In genomic region chr16:94524691-94525090, GRCm38 (mm10) we compare ENCODE assay signal across 13 mouse cellular contexts. TPM values are rescaled to one million over a fixed set of nuclear protein-coding genes. Genes with fewer than 3 reads are reported as not detected.
A peak's percentile ranks its signal among the peaks of the same experiment; 100 is the strongest.
DNase-seq lines count a peak whose midpoint lies in the region; ATAC-seq and TF ChIP-seq lines count a peak whose summit lies in the region.
"Had no signal": no experiment of that assay in that cellular context is flagged by ENCODE, and none has a peak within 500 bp of the region (broad histone marks: within the 10 kb centered on the region; RNA-seq: fewer than 3 reads in every experiment).

No protein-coding gene starts in this region.

- no peaks in the 10 kb centered on the region for H3K9me3 ChIP-seq in intestine, embryonic 15.5 days
- no peaks in the 10 kb centered on the region for H3K9me3 ChIP-seq in intestine, embryonic 16.5 days (ENCODE audit: control insufficient read depth, low read length)
- H3K9me3 ChIP-seq in stomach, embryonic 15.5 days = no peaks in the 10 kb centered on the region
- H3K9me3 ChIP-seq in stomach, postnatal 0 days (ENCODE audit: control insufficient read depth, low read length) = no peaks in the 10 kb centered on the region

- no peak for ATAC-seq in intestine, embryonic 15.5 days
- ATAC-seq in intestine, embryonic 16.5 days = no peak
- no peak for ATAC-seq in stomach, embryonic 15.5 days (ENCODE audit: insufficient read depth, low FRiP score, low read depth)
- ATAC-seq in stomach, postnatal 0 days (ENCODE audit: low FRiP score, low TSS enrichment) = no peak

- 72% methylated on average over 9 of the region's 9 CpGs for WGBS in intestine, embryonic 15.5 days
- WGBS in intestine, embryonic 16.5 days = 76% methylated on average over 9 of the region's 9 CpGs
- WGBS in stomach, embryonic 15.5 days = 74% methylated on average over 9 of the region's 9 CpGs
- WGBS in stomach, postnatal 0 days = 67% methylated on average over 9 of the region's 9 CpGs

- H3K4me1 ChIP-seq in intestine, embryonic 15.5 days (replicated peaks) = peaks cover 14% of the 10 kb centered on the region
- peaks cover 35% of the 10 kb centered on the region for H3K4me1 ChIP-seq in intestine, embryonic 16.5 days (ENCODE audit: control insufficient read depth, insufficient read depth, low read length)
- peaks cover 25% of the 10 kb centered on the region for H3K4me1 ChIP-seq in stomach, embryonic 15.5 days
- no peaks in the 10 kb centered on the region; the same call in 1 of the 2 replicates for H3K4me1 ChIP-seq in stomach, postnatal 0 days (replicated peaks; ENCODE audit: control insufficient read depth, insufficient read depth)

- no peak overlapping the region for H3K9ac ChIP-seq in intestine, embryonic 15.5 days
- no peak overlapping the region for H3K9ac ChIP-seq in intestine, embryonic 16.5 days (ENCODE audit: low read depth, low read length)
- H3K9ac ChIP-seq in stomach, embryonic 15.5 days = no peak overlapping the region
- no peak overlapping the region for H3K9ac ChIP-seq in stomach, postnatal 0 days (ENCODE audit: low read length)

- TF ChIP-seq EP300 in stomach, postnatal 0 days (optimal IDR thresholded peaks at IDR 0.05) = no peak

- no peak overlapping the region for H3K4me3 ChIP-seq in intestine, embryonic 15.5 days (replicated peaks)
- no peak overlapping the region for H3K4me3 ChIP-seq in intestine, embryonic 16.5 days (ENCODE audit: low read length)
- no peak overlapping the region for H3K4me3 ChIP-seq in stomach, embryonic 15.5 days (replicated peaks)
- no peak overlapping the region for H3K4me3 ChIP-seq in stomach, postnatal 0 days (ENCODE audit: low read depth, low read length)

- peak; percentile 16 for DNase-seq in cerebellum, adult 11-12 months
- no peak for DNase-seq in cerebellum, postnatal 14 days
- no peak for DNase-seq in stomach, postnatal 0 days (ENCODE audit: low spot score)
- no peak for DNase-seq in adrenal gland, adult (ENCODE audit: inconsistent age in 2 of 2, low spot score in 1 of 2)
- DNase-seq in spleen, postnatal 4 days (ENCODE audit: low spot score in 2 of 2) = no peak
- DNase-seq: cerebellum, postnatal 36 days; kidney, postnatal 14 days; lung, postnatal 36 days; spleen, adult 18-20 months; thymus, postnatal 4 days had no signal

- no peaks in the 10 kb centered on the region for H3K27me3 ChIP-seq in intestine, embryonic 15.5 days (replicated peaks)
- H3K27me3 ChIP-seq in intestine, embryonic 16.5 days (replicated peaks; ENCODE audit: control insufficient read depth, insufficient read depth, low read length) = no peaks in the 10 kb centered on the region
- no peaks in the 10 kb centered on the region for H3K27me3 ChIP-seq in stomach, embryonic 15.5 days (replicated peaks)
- no peaks in the 10 kb centered on the region for H3K27me3 ChIP-seq in stomach, postnatal 0 days (ENCODE audit: control insufficient read depth, insufficient read depth, low read length)

- H3K27ac ChIP-seq in intestine, embryonic 15.5 days = no peak overlapping the region
- no peak overlapping the region for H3K27ac ChIP-seq in intestine, embryonic 16.5 days (ENCODE audit: low read length)
- H3K27ac ChIP-seq in stomach, embryonic 15.5 days = no peak overlapping the region
- no peak overlapping the region for H3K27ac ChIP-seq in stomach, postnatal 0 days (replicated peaks)

- no peak for TF ChIP-seq CTCF in stomach, postnatal 0 days (IDR thresholded peaks at IDR 0.05; ENCODE audit: low read depth)

- H3K36me3 ChIP-seq in intestine, embryonic 15.5 days = no peaks in the 10 kb centered on the region
- no peaks in the 10 kb centered on the region for H3K36me3 ChIP-seq in intestine, embryonic 16.5 days (ENCODE audit: control insufficient read depth, insufficient read depth, low read length)
- no peaks in the 10 kb centered on the region for H3K36me3 ChIP-seq in stomach, embryonic 15.5 days
- no peaks in the 10 kb centered on the region for H3K36me3 ChIP-seq in stomach, postnatal 0 days (ENCODE audit: control insufficient read depth, insufficient read depth, low read length)

- peak overlapping the region; percentile 61 for H3K4me2 ChIP-seq in intestine, embryonic 15.5 days (replicated peaks)
- H3K4me2 ChIP-seq in intestine, embryonic 16.5 days (ENCODE audit: low read depth, low read length) = no peak overlapping the region
- H3K4me2 ChIP-seq in stomach, embryonic 15.5 days = 0 out of 2 replicates have a peak overlapping the region, but pooled peaks have one; percentile 57
- no peak overlapping the region for H3K4me2 ChIP-seq in stomach, postnatal 0 days (replicated peaks; ENCODE audit: low read depth)

RNA-seq across cellular contexts. Expression of gene Vps26c, which starts 1.9 kb away (rescaled TPM):
- polyA plus RNA-seq in intestine, embryonic 15.5 days (2015; fragmentation: Nextera tagmentation; extraction: Ambion mirVana) = 61.5 and 63.1 TPM in 2 replicates
- polyA plus RNA-seq in intestine, embryonic 16.5 days (2015; fragmentation: Nextera tagmentation; extraction: Ambion mirVana) = 67.7 and 71.8 TPM in 2 replicates
- polyA plus RNA-seq in stomach, embryonic 15.5 days (2015; fragmentation: Nextera tagmentation; extraction: Ambion mirVana) = 54.8 and 55.3 TPM in 2 replicates
- 28.5 and 34.8 TPM in 2 replicates for polyA plus RNA-seq in stomach, postnatal 0 days (2015; fragmentation: Nextera tagmentation; extraction: Ambion mirVana)

RNA-seq across cellular contexts. Expression of gene Dyrk1a, which starts 45.1 kb away (rescaled TPM):
- polyA plus RNA-seq in intestine, embryonic 15.5 days (2015; fragmentation: Nextera tagmentation; extraction: Ambion mirVana) = 8.1 and 8.7 TPM in 2 replicates
- 7.1 and 7.3 TPM in 2 replicates for polyA plus RNA-seq in intestine, embryonic 16.5 days (2015; fragmentation: Nextera tagmentation; extraction: Ambion mirVana)
- 8.0 and 9.5 TPM in 2 replicates for polyA plus RNA-seq in stomach, embryonic 15.5 days (2015; fragmentation: Nextera tagmentation; extraction: Ambion mirVana)
- polyA plus RNA-seq in stomach, postnatal 0 days (2015; fragmentation: Nextera tagmentation; extraction: Ambion mirVana) = 4.6 and 5.2 TPM in 2 replicates

Comparison
In these comparisons a context has a peak if more than half of its experiments do, and no peak if none do; other contexts are left out.
1. H3K4me2 ChIP-seq: peak in intestine, embryonic 15.5 days (single experiment) and stomach, embryonic 15.5 days (single experiment); none in intestine, embryonic 16.5 days (single experiment) and stomach, postnatal 0 days (single experiment).